Mouse (Mus musculus) MEL (cell line): Measurements from ENCODE around the gene Osbp2. TPM values are rescaled to one million over a fixed set of nuclear protein-coding genes. Genes with fewer than 3 reads are reported as not detected.

Experiments used
- DNase-seq: peaks from one replicate; pipeline ENCODE4 v3.0.0; 2011; ENCODE audit warnings: low read depth, low spot score
- H3K27ac ChIP-seq: 2 replicates; pipeline ENCODE4 v1.5.1; 2012; ENCODE audit warnings: low read depth, mild to moderate bottlenecking, control low read depth, low read length, moderate library complexity; ENCODE audit not compliant: control insufficient read depth
- H3K27me3 ChIP-seq, 2 experiments: fragments of 150-350 bp in 1 of 2; sonication (generic) in 1 of 2; 2 replicates each; pipeline ENCODE4 v1.6.1; 2012; ENCODE audit warnings: low read length in 2 of 2, mild to moderate bottlenecking in 2 of 2, improper control_type of control experiment in 1 of 2, moderate library complexity in 1 of 2; ENCODE audit not compliant: insufficient read depth in 2 of 2, control insufficient read depth in 1 of 2
- H3K36me3 ChIP-seq, 2 experiments: 2 replicates each; pipeline ENCODE4 v1.6.1; 2012 to 2014; ENCODE audit warnings: low read length in 2 of 2, improper control_type of control experiment in 1 of 2, inconsistent platforms in 1 of 2, mild to moderate bottlenecking in 1 of 2; ENCODE audit not compliant: insufficient read depth in 2 of 2, control insufficient read depth in 1 of 2
- H3K4me1 ChIP-seq, 2 experiments: fragments of 150-350 bp in 1 of 2; sonication (generic) in 1 of 2; 2 replicates each; pipeline ENCODE4 v1.6.1; 2012; ENCODE audit warnings: low read length in 2 of 2, improper control_type of control experiment in 1 of 2, mild to moderate bottlenecking in 1 of 2; ENCODE audit not compliant: insufficient read depth in 2 of 2, control insufficient read depth in 1 of 2
- H3K4me3 ChIP-seq, 2 experiments: fragments of 150-350 bp in 1 of 2; sonication (generic) in 1 of 2; 2 replicates each; pipeline ENCODE4 v1.5.1; 2012; ENCODE audit warnings: low read depth in 2 of 2, low read length in 2 of 2, mild to moderate bottlenecking in 2 of 2, moderate library complexity in 2 of 2, control low read depth in 1 of 2, improper control_type of control experiment in 1 of 2; ENCODE audit not compliant: control insufficient read depth in 1 of 2, insufficient read depth in 1 of 2
- H3K79me2 ChIP-seq: 2 replicates; pipeline ENCODE4 v1.6.1; 2012; ENCODE audit warnings: mild to moderate bottlenecking, low read length, moderate library complexity; ENCODE audit not compliant: control insufficient read depth, poor library complexity, insufficient read depth
- H3K9ac ChIP-seq: 2 replicates; pipeline ENCODE4 v1.6.1; 2012; ENCODE audit warnings: low read depth, mild to moderate bottlenecking, control low read depth, low read length, moderate library complexity; ENCODE audit not compliant: control insufficient read depth, poor library complexity, severe bottlenecking
- H3K9me3 ChIP-seq: fragments of 150-350 bp; sonication (generic); replicated peaks from 2 replicates; pipeline ENCODE4 v1.6.1; 2012; ENCODE audit warnings: mild to moderate bottlenecking, low read length, improper control_type of control experiment, moderate library complexity; ENCODE audit not compliant: insufficient read depth
- CTCF ChIP-seq, 3 experiments: IDR thresholded peaks in 2 of 3; conservative IDR thresholded peaks in 1 of 3; 2 replicates each; pipeline ENCODE4 v1.5.1; 2011 to 2012; ENCODE audit warnings: low read length in 3 of 3, low read depth in 2 of 3, mild to moderate bottlenecking in 2 of 3, improper control_type of control experiment in 1 of 3, inconsistent platforms in 1 of 3, mixed read lengths in 1 of 3, moderate library complexity in 1 of 3; ENCODE audit not compliant: control insufficient read depth in 1 of 3, insufficient read depth in 1 of 3, poor library complexity in 1 of 3, severe bottlenecking in 1 of 3
- ETS1 ChIP-seq: IDR thresholded peaks from 2 replicates; pipeline ENCODE4 v1.6.1; 2012; ENCODE audit warnings: low read depth, mild to moderate bottlenecking, inconsistent platforms, low read length, improper control_type of control experiment, moderate library complexity
- HCFC1 ChIP-seq: IDR thresholded peaks from 2 replicates; pipeline ENCODE4 v1.6.1; 2012; ENCODE audit warnings: low read depth, mild to moderate bottlenecking, inconsistent platforms, low read length, improper control_type of control experiment, moderate library complexity
- JUND ChIP-seq: IDR thresholded peaks from 2 replicates; pipeline ENCODE4 v1.6.1; 2011; ENCODE audit warnings: low read depth, mild to moderate bottlenecking, improper control_type of control experiment, low read length
- MAZ ChIP-seq: IDR thresholded peaks from 2 replicates; pipeline ENCODE4 v1.6.1; 2012; ENCODE audit warnings: low read depth, mild to moderate bottlenecking, inconsistent platforms, low read length, improper control_type of control experiment
- MEF2A ChIP-seq: IDR thresholded peaks from 2 replicates; pipeline ENCODE4 v1.6.1; 2014; ENCODE audit warnings: low read depth, mild to moderate bottlenecking, inconsistent platforms, low read length, improper control_type of control experiment; ENCODE audit not compliant: poor library complexity, insufficient replicate concordance, severe bottlenecking; ENCODE audit errors: extremely low read depth
- MXI1 ChIP-seq: IDR thresholded peaks from 2 replicates; pipeline ENCODE4 v1.6.1; 2011; ENCODE audit warnings: mild to moderate bottlenecking, low read depth, low read length, improper control_type of control experiment
- NELFE ChIP-seq: IDR thresholded peaks from 2 replicates; pipeline ENCODE4 v1.6.1; 2011; ENCODE audit warnings: low read depth, low read length, improper control_type of control experiment
- NRF1 ChIP-seq: IDR thresholded peaks from 2 replicates; pipeline ENCODE4 v1.6.1; 2014; ENCODE audit warnings: low read depth, mild to moderate bottlenecking, inconsistent platforms, low read length, improper control_type of control experiment, moderate library complexity; ENCODE audit not compliant: poor library complexity, insufficient read depth, severe bottlenecking
- POLR2AphosphoS2 ChIP-seq: IDR thresholded peaks from 2 replicates; pipeline ENCODE4 v1.6.1; 2011; ENCODE audit warnings: low read length, improper control_type of control experiment
- POLR2AphosphoS5 ChIP-seq: IDR thresholded peaks from 2 replicates; pipeline ENCODE4 v1.6.1; 2012; ENCODE audit warnings: low read depth, borderline replicate concordance, mild to moderate bottlenecking, inconsistent platforms, low read length, moderate library complexity, mixed read lengths
- SIN3A ChIP-seq: IDR thresholded peaks from 2 replicates; pipeline ENCODE4 v1.6.1; 2012; ENCODE audit warnings: low read length, improper control_type of control experiment, inconsistent platforms
- TAL1 ChIP-seq: IDR thresholded peaks from 2 replicates; pipeline ENCODE4 v1.6.1; 2012; ENCODE audit warnings: mild to moderate bottlenecking, inconsistent platforms, low read length, moderate library complexity, mixed read lengths
- TBP ChIP-seq: IDR thresholded peaks from 2 replicates; pipeline ENCODE4 v1.8.0; 2011; ENCODE audit warnings: low read depth, low read length, improper control_type of control experiment
- TCF12 ChIP-seq: IDR thresholded peaks from 2 replicates; pipeline ENCODE4 v1.6.1; 2014; ENCODE audit warnings: low read depth, mild to moderate bottlenecking, inconsistent platforms, low read length, improper control_type of control experiment, moderate library complexity
- UBTF ChIP-seq: IDR thresholded peaks from 2 replicates; pipeline ENCODE4 v1.6.1; 2012; ENCODE audit warnings: low read depth, mild to moderate bottlenecking, inconsistent platforms, low read length, improper control_type of control experiment, moderate library complexity, borderline replicate concordance; ENCODE audit not compliant: insufficient read depth
- USF2 ChIP-seq, 2 experiments: IDR thresholded peaks; 2 replicates each; pipeline ENCODE4 v1.6.1; 2011 to 2012; ENCODE audit warnings: improper control_type of control experiment in 2 of 2, low read length in 2 of 2, borderline replicate concordance in 1 of 2, inconsistent platforms in 1 of 2, low read depth in 1 of 2, mild to moderate bottlenecking in 1 of 2; ENCODE audit not compliant: insufficient read depth in 1 of 2
- ZKSCAN1 ChIP-seq: IDR thresholded peaks from 2 replicates; pipeline ENCODE4 v1.6.1; 2012; ENCODE audit warnings: low read depth, mild to moderate bottlenecking, inconsistent platforms, low read length, improper control_type of control experiment, moderate library complexity
- ZMIZ1 ChIP-seq: IDR thresholded peaks from 2 replicates; pipeline ENCODE4 v1.6.1; 2012; ENCODE audit warnings: low read depth, mild to moderate bottlenecking, inconsistent platforms, low read length, improper control_type of control experiment, moderate library complexity
- ZNF384 ChIP-seq: IDR thresholded peaks from 2 replicates; pipeline ENCODE4 v1.6.1; 2012; ENCODE audit warnings: low read depth, mild to moderate bottlenecking, inconsistent platforms, low read length, improper control_type of control experiment
- polyA plus RNA-seq, 2 experiments: library from polyadenylated mRNA; stranded (reverse) in 1 of 2; unstranded in 1 of 2; fragments of >175 nt in 1 of 2; fragments of >200 nt in 1 of 2; gene quantifications; 2 replicates each; pipeline versions ENCODE4 v1.2.1 to v1.2.4; 2012; ENCODE audit warnings: low replicate concordance in 2 of 2, low read depth in 1 of 2; ENCODE audit not compliant: insufficient read length in 2 of 2, insufficient read depth in 1 of 2, missing spikeins in 1 of 2
- total RNA-seq: library from RNA; depleted of rRNA; stranded (reverse); fragments of 300-350 nt; gene quantifications from 2 replicates; pipeline ENCODE4 v1.2.3, GENCODE M21; 2012

The Osbp2 gene
- total and polyA plus RNA-seq, 3 experiments, result 0.04 TPM; not detected in 2

DNA sequence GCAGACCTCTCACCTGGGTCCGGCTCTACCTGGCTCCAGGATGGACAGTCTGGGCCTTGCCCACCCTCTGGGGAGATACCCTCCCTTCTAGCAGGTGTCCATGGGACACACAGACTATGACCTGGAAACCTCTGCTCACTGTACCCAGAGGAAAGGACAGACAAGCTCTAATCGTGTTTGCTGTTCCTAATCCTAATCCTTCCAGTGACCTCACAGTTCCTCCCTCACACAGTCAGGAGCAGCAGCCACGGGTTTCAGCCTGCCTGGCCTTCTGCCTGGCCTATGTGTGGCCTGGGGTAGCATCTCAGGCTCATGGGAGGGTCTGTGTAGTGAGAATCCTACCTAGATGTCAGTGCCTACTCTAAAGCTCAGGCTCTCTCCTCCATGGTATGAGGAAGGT lies 140.8 kb downstream of the Osbp2 start:
- Histone ChIP-seq H3K9ac (no peak overlapping the region), H3K4me1 (no peaks in the 10 kb centered on the region), H3K9me3 (no peaks in the 10 kb centered on the region), H3K4me3 (no peak overlapping the region), H3K27ac (no peak overlapping the region), H3K36me3 (no peaks in the 10 kb centered on the region), H3K79me2 (no peaks in the 10 kb centered on the region), H3K27me3 (peaks cover 2% of the 10 kb centered on the region in 2 experiments; a peak in 2 of 4 replicates)
- no peak for DNase-seq
- TF ChIP-seq UBTF, result no peak
- no peak for TF ChIP-seq ETS1
- TF ChIP-seq POLR2AphosphoS5, result no peak
- TF ChIP-seq JUND, result no peak

DNA sequence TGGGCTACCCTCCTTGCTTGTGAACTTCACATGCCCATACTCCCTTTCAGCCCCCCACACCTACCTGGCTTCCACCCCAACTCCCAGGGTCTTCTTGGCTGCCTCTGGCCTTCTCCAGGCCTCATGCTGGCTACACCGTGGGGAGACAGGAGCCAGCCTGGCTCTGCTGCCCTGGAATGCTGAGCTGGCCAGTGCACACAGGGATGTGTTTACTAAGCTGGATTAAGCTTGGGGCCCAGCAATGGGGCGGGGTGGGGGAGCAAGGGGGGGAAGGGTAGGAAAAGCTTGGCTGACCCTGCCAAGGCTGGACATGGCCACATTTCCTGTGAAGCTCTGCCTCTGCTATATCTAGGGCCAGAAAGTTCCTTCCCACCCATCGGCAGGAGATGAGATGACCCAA lies 141.7 kb downstream of the Osbp2 start:
- Histone ChIP-seq H3K4me3 (no peak overlapping the region), H3K36me3 (no peaks in the 10 kb centered on the region), H3K4me1 (no peaks in the 10 kb centered on the region), H3K79me2 (no peaks in the 10 kb centered on the region), H3K9me3 (no peaks in the 10 kb centered on the region), H3K9ac (no peak overlapping the region), H3K27me3 (peaks cover 2% of the 10 kb centered on the region in 2 experiments; a peak in 2 of 4 replicates), H3K27ac (no peak overlapping the region)
- no peak for DNase-seq
- TF ChIP-seq HCFC1, result no peak
- TF ChIP-seq NRF1, result no peak
- no peak for TF ChIP-seq MAZ
- TF ChIP-seq MXI1, result no peak
- no peak for TF ChIP-seq CTCF (IDR thresholded peaks at IDR 0.05 in 2 of 3, conservative IDR thresholded peaks at IDR 0.05 in 1 of 3; ENCODE audit: control insufficient read depth in 1 of 3, insufficient read depth in 1 of 3, low read depth in 2 of 3, low read length in 3 of 3, poor library complexity in 1 of 3, severe bottlenecking in 1 of 3)
- TF ChIP-seq TAL1, result no peak
- TF ChIP-seq MEF2A, result no peak
- TF ChIP-seq ZMIZ1, result no peak
- TF ChIP-seq ZNF384, result no peak
- no peak for TF ChIP-seq TCF12
- TF ChIP-seq NELFE, result no peak
- no peak for TF ChIP-seq POLR2AphosphoS2
- TF ChIP-seq ZKSCAN1, result no peak
- TF ChIP-seq JUND, result no peak
- no peak for TF ChIP-seq POLR2AphosphoS5
- no peak for TF ChIP-seq USF2 (IDR thresholded peaks at IDR 0.05; ENCODE audit: borderline replicate concordance in 1 of 2, insufficient read depth in 1 of 2, low read depth in 1 of 2, low read length in 2 of 2)
- no peak for TF ChIP-seq SIN3A
- no peak for TF ChIP-seq TBP
